Mouse (Mus musculus) urinary bladder, postnatal 4 days (tissue): ENCODE measurements around the gene Papolg.
"Not testable (repeated sequence)": the region's sequence is repeated elsewhere in the genome, so short reads cannot be mapped to it uniquely, and the experiment has no call there.

Experiments used
- DNase-seq, 2 experiments: peaks; one replicate each; pipeline ENCODE4 v3.0.0; 2021 to 2022; ENCODE audit warnings: low spot score in 2 of 2

Gene Papolg

DNA sequence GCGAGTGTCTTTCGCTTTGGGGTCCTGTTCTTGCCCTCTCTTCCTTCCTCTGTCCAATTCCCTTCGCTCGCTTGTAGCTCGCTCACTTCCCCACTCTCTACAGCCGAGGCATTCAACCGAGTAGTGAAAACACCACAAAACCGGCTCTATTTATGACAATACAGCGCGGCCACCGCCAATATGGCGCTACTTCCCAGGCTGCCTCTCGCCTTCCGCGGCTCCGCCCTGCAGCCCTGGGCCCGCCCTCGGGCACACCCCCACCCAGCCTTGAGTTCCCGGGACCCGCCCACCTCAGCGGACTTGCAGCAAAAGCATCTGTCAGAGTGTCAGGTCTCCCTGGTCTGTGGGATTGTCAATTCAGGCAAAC lies at the start of gene Papolg:
Gene Papolg (minus strand): TSS at position 194 of the 367 bp plus-strand sequence.
- DNase-seq = peak; percentile 86 to 91

GRCm38 (mm10) chr11:23928146-23928545 lies 33.1 kb upstream of the Papolg start:
- not testable (repeated sequence) for DNase-seq

GRCm38 (mm10) chr11:23927643-23928042 lies 32.6 kb upstream of the Papolg start:
- no peak for DNase-seq

DNA sequence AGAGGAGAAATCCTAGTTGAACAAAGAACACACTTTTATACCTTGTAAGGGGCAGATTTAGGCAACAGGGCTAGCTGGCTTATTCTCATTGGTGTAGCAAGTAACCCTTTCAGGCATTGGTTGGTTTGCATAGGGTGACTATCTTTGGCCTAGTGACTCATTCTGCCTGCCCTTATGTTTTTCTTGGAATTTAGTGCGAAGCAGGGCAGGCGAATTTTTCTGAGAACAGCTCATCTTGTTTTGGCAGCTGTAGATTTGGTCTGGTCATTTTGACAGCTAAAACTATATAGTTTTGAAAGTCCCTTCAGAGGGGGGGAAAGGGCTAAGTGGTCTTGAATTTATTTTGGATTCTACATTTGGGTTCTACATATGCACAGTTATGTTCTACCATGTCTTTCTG lies 18.8 kb upstream of the Papolg start:
- DNase-seq = not testable (repeated sequence)

- no peak for DNase-seq
These were observed 8.9 kb upstream of the Papolg start for GRCm38 (mm10) chr11:23903909-23904308.

DNA sequence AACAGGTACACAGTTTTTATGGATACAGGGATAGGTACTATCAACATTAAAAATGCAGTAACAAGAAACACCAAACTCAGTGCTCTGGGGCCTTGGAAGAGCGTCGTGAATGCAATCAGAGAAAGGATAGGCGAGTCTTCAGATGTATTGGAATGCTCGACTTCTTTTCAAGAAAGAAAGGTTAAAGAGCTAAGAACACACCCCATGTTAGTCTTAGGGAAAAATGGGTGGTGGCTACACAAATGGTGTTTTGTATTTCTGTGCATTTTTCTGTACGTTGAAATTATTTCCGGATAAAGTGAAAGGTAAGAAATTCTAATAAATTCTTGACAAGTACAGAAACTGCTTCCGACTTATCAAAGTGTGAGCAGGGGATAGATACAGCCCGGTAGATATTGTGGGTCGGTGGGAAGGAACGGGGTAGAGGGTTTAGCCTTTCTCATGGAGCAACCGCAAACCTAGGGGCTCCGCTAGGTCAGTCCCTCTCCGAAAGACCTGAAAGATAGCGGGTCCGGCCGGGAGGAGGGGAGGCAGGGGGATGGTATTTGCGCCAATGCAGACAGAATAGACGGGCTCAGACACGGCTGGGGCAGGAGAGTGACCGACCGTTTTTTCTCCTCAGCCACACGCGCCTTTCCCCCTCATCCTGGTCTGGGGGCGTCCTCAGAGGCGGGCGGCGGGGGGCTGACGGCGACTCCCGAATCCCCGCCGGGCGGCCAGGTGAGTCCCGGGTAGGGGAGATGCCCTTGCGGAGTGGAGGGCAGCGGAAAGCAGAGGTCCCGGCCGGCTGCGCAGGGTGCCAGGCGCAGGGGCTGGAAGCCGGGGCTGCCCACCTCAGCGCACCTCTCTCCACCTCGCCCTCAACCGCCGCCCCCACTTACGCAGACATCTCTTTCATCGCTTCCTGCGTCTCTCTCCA lies 653 bp downstream of the Papolg start:
- DNase-seq = no peak

GRCm38 (mm10) chr11:23893556-23893955 lies 1.5 kb downstream of the Papolg start:
- no peak for DNase-seq

DNA sequence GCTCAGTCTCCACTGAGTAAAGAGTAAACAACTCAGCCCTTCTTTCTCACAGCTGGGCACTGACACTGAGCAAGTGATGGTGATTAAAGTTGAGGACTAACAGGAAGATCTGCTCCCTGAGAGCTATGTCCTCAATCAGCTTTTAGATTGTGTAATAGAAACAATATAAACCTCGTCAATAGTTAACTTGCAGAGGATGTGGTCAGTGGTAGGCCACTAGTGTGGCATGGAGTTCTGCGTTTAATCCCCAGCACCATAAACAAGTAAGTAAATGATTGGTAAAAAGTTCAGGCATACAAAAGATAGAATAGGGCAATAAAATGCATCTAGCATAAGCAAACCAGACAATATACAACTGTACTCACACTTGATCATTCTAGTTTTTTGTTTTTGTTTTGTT lies 30.7 kb downstream of the Papolg start:
- no peak for DNase-seq

GRCm38 (mm10) chr11:23856723-23857112 lies 38.3 kb downstream of the Papolg start:
- no peak for DNase-seq

DNA sequence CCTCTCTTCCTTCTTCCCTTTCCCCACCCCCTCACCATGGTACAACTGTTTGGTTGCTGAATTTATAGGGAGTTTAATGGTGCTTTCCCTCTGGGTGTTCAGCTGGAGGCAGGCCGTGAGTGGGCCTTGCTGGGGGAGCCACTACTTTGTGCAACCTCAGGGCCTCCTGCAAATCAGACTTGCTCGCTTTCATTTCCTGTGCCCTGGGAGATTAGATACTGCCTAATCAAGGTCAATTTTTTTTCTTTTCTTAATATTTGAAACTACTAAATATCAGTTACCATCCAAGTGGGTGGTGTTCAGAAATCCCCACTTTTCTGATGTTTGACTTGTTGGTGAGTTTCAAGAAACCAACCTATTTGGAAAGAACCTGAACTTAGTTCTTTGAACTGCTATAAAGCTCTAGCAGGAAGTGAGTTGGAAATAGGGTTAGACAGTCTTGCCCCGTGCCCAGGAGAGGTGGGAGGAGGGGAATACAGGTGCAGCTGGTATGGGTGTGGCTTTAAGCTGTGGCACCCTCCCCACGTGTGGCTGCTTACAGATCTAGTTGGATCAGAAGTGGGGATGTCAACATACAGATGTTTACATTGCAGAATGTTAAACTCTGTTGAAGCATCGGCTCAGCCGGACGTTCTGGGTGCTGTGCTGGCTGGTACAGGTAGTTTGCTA lies 38.9 kb downstream of the Papolg start:
- no peak for DNase-seq

- DNase-seq = peak; percentile 40 to 76
These were observed 39.8 kb downstream of the Papolg start for GRCm38 (mm10) chr11:23855182-23855802.

DNA sequence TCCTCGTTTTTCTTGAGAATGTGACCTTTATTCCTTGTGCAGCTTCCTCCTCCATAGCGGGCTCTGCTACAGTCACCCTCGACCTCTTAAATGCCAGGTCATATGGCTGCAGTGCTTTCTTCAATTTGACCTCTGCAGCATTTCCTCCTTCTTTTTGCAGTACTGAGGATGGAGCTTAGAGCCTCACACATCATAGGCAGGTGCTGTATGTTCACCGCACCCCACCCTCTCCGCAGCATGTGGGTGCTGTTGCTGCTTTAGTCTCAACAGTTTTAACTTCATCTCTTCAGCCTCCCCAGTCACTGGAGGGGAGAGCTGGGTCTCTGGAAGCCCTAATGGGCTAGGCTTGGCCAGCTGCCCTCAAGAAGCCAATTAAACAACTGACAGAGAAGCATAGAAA lies 41.7 kb downstream of the Papolg start:
- DNase-seq = no peak

GRCm38 (mm10) chr11:23846016-23846815 lies 48.8 kb downstream of the Papolg start:
- no peak for DNase-seq

DNA sequence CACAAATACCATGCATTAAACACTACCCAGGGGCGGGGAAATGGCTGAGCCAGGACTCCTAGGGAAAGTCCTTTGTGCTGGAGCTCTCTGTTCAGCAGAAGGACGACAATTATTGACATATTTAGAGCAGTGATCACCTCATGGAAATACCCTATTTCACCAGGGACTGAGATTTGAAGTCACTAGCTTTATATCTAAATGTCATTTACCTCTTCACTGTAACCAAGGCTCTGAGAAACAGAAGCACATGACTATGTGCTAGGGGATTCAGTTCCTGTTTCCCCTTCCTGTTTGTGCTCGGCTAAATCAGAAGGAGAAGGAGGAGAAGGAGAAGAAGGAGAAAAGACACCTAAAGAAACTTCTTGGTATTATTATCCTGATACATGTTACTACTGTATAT lies 71.8 kb downstream of the Papolg start:
- DNase-seq = no peak

- DNase-seq = no peak
These were observed 73.4 kb downstream of the Papolg start for GRCm38 (mm10) chr11:23821652-23822051.

- DNase-seq = no peak
These were observed 74.1 kb downstream of the Papolg start for GRCm38 (mm10) chr11:23820977-23821376.

DNA sequence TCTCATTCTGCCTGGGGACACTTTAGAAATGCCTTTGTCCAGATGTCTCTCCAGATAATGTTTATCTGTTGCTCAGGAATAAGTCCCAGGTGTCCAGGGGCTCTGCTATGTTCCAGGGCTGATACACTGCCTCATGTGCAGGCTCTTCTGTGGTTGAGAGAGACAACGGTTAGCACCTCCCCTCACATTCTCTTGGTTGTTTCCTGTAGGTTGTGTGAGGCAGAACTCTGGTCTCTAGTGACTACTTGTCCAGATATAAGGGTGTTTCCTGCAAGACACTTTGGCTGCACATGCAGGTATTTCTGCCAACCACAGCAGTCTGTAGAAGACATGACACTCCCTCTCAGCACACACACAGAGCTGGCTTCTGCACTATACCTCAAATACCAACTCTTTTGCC lies 76.3 kb downstream of the Papolg start:
- no peak for DNase-seq
